Mouse (Mus musculus) embryo, embryonic 10 days (tissue): Measurements from ENCODE around the gene Lmo7.
A peak's percentile ranks its signal among the peaks of the same experiment; 100 is the strongest.

ENCODE experiments used
- DNase-seq: peaks from one replicate; pipeline ENCODE4 v3.0.0-alpha.2; 2015; ENCODE audit warnings: low spot score

Lmo7 gene

GRCm38 (mm10) chr14:101729237-101729971 lies at the start of gene Lmo7, which contains the start of gene Gm9922:
Lmo7 (plus strand) TSS chr14:101729957.
Gm9922 (minus strand) TSS chr14:101729814.
- DNase-seq = peak; percentile 75

GRCm38 (mm10) chr14:101687696-101688095 lies 42.1 kb upstream of the Lmo7 start:
- no peak for DNase-seq

- DNase-seq = no peak
These were observed 41.4 kb upstream of the Lmo7 start for GRCm38 (mm10) chr14:101688406-101688805.

- no peak for DNase-seq
These were observed 25.3 kb upstream of the Lmo7 start for GRCm38 (mm10) chr14:101704479-101704878.

- no peak for DNase-seq
These were observed 22.7 kb upstream of the Lmo7 start for GRCm38 (mm10) chr14:101707088-101707487.

- no peak for DNase-seq
These were observed 15.3 kb upstream of the Lmo7 start for GRCm38 (mm10) chr14:101714414-101714813.

- no peak for DNase-seq
These were observed 375 bp downstream of the Lmo7 start for GRCm38 (mm10) chr14:101729972-101730692.

GRCm38 (mm10) chr14:101733542-101734303 lies 4.0 kb downstream of the Lmo7 start:
- no peak for DNase-seq

GRCm38 (mm10) chr14:101737501-101737900 lies 7.7 kb downstream of the Lmo7 start:
- DNase-seq = no peak

GRCm38 (mm10) chr14:101746635-101747034 lies 16.9 kb downstream of the Lmo7 start:
- no peak for DNase-seq

- DNase-seq = no peak
These were observed 18.1 kb downstream of the Lmo7 start for GRCm38 (mm10) chr14:101747811-101748210.

GRCm38 (mm10) chr14:101748436-101748835 lies 18.7 kb downstream of the Lmo7 start:
- DNase-seq = no peak

- DNase-seq = no peak
These were observed 21.2 kb downstream of the Lmo7 start for GRCm38 (mm10) chr14:101750910-101751309.

- DNase-seq = no peak
These were observed 25.7 kb downstream of the Lmo7 start for GRCm38 (mm10) chr14:101755425-101755824.

GRCm38 (mm10) chr14:101762267-101762666 lies 32.5 kb downstream of the Lmo7 start:
- DNase-seq = no peak

- no peak for DNase-seq
These were observed 34.1 kb downstream of the Lmo7 start for GRCm38 (mm10) chr14:101763762-101764295.

GRCm38 (mm10) chr14:101771336-101771735 lies 41.6 kb downstream of the Lmo7 start:
- DNase-seq = no peak

GRCm38 (mm10) chr14:101771756-101772155 lies 42.0 kb downstream of the Lmo7 start:
- DNase-seq = no peak

- DNase-seq = peak; percentile 46
These were observed 44.9 kb downstream of the Lmo7 start for GRCm38 (mm10) chr14:101774631-101775030.

- DNase-seq = no peak
These were observed 46.8 kb downstream of the Lmo7 start for GRCm38 (mm10) chr14:101776296-101777128.

GRCm38 (mm10) chr14:101777129-101777493 lies 47.4 kb downstream of the Lmo7 start:
- no peak for DNase-seq
